Mouse (Mus musculus) stomach, postnatal 0 days (tissue): ENCODE results near the gene Hes6. TPM values are rescaled to one million over a fixed set of nuclear protein-coding genes. Genes with fewer than 3 reads are reported as not detected.
A peak's percentile ranks its signal among the peaks of the same experiment; 100 is the strongest.

Source experiments
- ATAC-seq: fragments of 200-750 bp; cut with Nextera tagmentation; 2 replicates; pipeline ENCODE4 v1.8.0; 2017; ENCODE audit not compliant: low FRiP score, low TSS enrichment
- DNase-seq: peaks from one replicate; pipeline ENCODE4 v3.0.0-alpha.2; 2016; ENCODE audit warnings: low spot score
- H3K27ac ChIP-seq: fragments of 300-500 bp; sonication (generic); replicated peaks from 2 replicates; pipeline ENCODE4 v1.5.1; 2014; ENCODE audit warnings: mild to moderate bottlenecking, control low read depth
- H3K27me3 ChIP-seq: fragments of 300-500 bp; sonication (generic); 2 replicates; pipeline ENCODE4 v1.6.1; 2014; ENCODE audit warnings: low read length; ENCODE audit not compliant: control insufficient read depth, insufficient read depth
- H3K36me3 ChIP-seq: fragments of 300-500 bp; sonication (generic); 2 replicates; pipeline ENCODE4 v1.6.1; 2014; ENCODE audit warnings: low read length, mixed read lengths; ENCODE audit not compliant: control insufficient read depth, insufficient read depth
- H3K4me1 ChIP-seq: fragments of 300-500 bp; sonication (generic); replicated peaks from 2 replicates; pipeline ENCODE4 v1.6.1; 2014; ENCODE audit warnings: antibody characterized with exemption; ENCODE audit not compliant: control insufficient read depth, insufficient read depth
- H3K4me2 ChIP-seq: fragments of 300-500 bp; sonication (generic); replicated peaks from 2 replicates; pipeline ENCODE4 v1.6.1; 2014; ENCODE audit warnings: low read depth, mild to moderate bottlenecking, control low read depth, moderate library complexity
- H3K4me3 ChIP-seq: fragments of 300-500 bp; sonication (generic); 2 replicates; pipeline ENCODE4 v1.5.1; 2014; ENCODE audit warnings: low read depth, low read length, control low read depth
- H3K9ac ChIP-seq: fragments of 300-500 bp; sonication (generic); 2 replicates; pipeline ENCODE4 v1.6.1; 2014; ENCODE audit warnings: mild to moderate bottlenecking, low read length, control low read depth, mixed read lengths
- H3K9me3 ChIP-seq: fragments of 300-500 bp; sonication (generic); 2 replicates; pipeline ENCODE4 v1.6.1; 2016; ENCODE audit warnings: low read length; ENCODE audit not compliant: control insufficient read depth
- CTCF ChIP-seq: IDR thresholded peaks from 2 replicates; pipeline ENCODE4 v1.5.1; 2016; ENCODE audit warnings: antibody characterized with exemption, low read depth, mild to moderate bottlenecking, moderate library complexity
- EP300 ChIP-seq: optimal IDR thresholded peaks from 2 replicates; pipeline ENCODE3; 2016; ENCODE audit warnings: antibody characterized with exemption
- WGBS: fragments of 180-500 bp; shearing (Covaris S2); extraction: QIAGEN DNeasy Blood & Tissue Kit; methylation state at CpG from one replicate; pipeline ENCODE4 v1.1.7; 2014; 5-methylcytosine and 5-hydroxymethylcytosine counted together
- polyA plus RNA-seq: library from polyadenylated mRNA; unstranded; fragments of >200 nt; fragmentation: Nextera tagmentation; extraction: Ambion mirVana; gene quantifications from 2 replicates; pipeline ENCODE4 v1.2.1, GENCODE M21; 2015

Gene Hes6
- polyA plus RNA-seq, 1 experiment from 2014 or later = 40.7 TPM

DNA sequence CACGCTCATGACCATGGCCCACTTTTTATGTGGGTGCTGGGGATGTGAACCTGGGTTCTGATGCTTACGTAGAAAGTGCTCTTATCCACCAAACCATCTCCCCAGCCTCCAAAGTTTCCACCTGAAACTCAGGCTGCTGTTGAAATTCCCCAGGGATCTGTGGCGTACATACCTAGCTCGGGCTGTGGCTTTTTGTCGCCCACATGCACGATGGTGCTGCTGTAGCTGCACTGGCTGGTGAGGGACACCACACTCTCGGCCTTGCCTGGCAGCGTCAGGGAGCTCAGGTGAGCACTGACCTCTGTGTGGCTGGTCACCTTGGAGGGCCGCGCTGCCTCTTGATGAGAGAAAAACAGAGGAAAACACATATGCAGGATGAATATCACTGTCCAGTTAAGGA, 15.4 kb upstream of the Hes6 start:
- Histone ChIP-seq H3K4me2 (no peak overlapping the region), H3K4me3 (no peak overlapping the region), H3K27ac (no peak overlapping the region), H3K4me1 (no peaks in the 10 kb centered on the region), H3K27me3 (no peaks in the 10 kb centered on the region), H3K9ac (no peak overlapping the region), H3K9me3 (no peaks in the 10 kb centered on the region), H3K36me3 (peaks cover 30% of the 10 kb centered on the region)
- TF ChIP-seq EP300 (no peak), CTCF (no peak)
- 92% methylated on average over 10 of the region's 10 CpGs for WGBS
- ATAC-seq (no peak), DNase-seq (no peak)

DNA sequence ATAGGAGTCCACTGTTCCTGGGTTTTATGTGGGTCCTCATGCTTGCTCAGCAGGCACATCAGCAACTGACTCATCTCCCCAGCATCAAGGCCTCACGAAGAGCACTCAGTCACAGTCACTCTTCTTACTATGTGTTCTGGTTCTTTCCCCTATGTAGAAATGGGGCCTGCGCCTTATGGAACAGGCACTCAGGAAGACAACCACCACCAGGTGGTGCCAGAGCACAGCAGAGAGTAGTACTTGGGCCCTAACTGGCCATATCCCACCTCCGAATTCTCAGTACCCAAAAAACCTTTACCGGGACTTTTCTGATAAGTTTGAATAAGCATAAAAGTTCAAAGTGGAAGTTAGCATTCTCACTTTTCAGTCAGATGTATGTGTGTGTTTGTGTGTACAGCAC, 14.8 kb upstream of the Hes6 start:
- peaks cover 35% of the 10 kb centered on the region for H3K36me3 ChIP-seq
- TF ChIP-seq EP300 = no peak
- TF ChIP-seq CTCF = peak; percentile 98
- H3K4me1 ChIP-seq = no peaks in the 10 kb centered on the region
- no peaks in the 10 kb centered on the region for H3K27me3 ChIP-seq
- H3K4me2 ChIP-seq = no peak overlapping the region
- H3K9me3 ChIP-seq = no peaks in the 10 kb centered on the region
- no peak overlapping the region for H3K4me3 ChIP-seq
- peak; percentile 86 for DNase-seq
- peak; percentile 77 for ATAC-seq
- no peak overlapping the region for H3K27ac ChIP-seq
- 13% methylated on average over 4 of the region's 4 CpGs for WGBS
- H3K9ac ChIP-seq = no peak overlapping the region

GRCm38 (mm10) chr1:91426397-91426796, 12.6 kb upstream of the Hes6 start:
- Histone ChIP-seq H3K9ac (no peak overlapping the region), H3K9me3 (no peaks in the 10 kb centered on the region), H3K27me3 (no peaks in the 10 kb centered on the region), H3K4me1 (no peaks in the 10 kb centered on the region), H3K27ac (no peak overlapping the region), H3K4me2 (no peak overlapping the region), H3K4me3 (no peak overlapping the region), H3K36me3 (peaks cover 26% of the 10 kb centered on the region)
- WGBS = 72% methylated on average over 9 of the region's 9 CpGs
- ATAC-seq (no peak), DNase-seq (no peak)
- no peak for TF ChIP-seq CTCF
- TF ChIP-seq EP300 = no peak

GRCm38 (mm10) chr1:91420601-91421065, 6.8 kb upstream of the Hes6 start:
- 89% methylated on average over 8 of the region's 8 CpGs for WGBS
- Histone ChIP-seq H3K9me3 (no peaks in the 10 kb centered on the region), H3K27ac (no peak overlapping the region), H3K4me2 (no peak overlapping the region), H3K4me1 (no peaks in the 10 kb centered on the region), H3K4me3 (no peak overlapping the region), H3K36me3 (peaks cover 23% of the 10 kb centered on the region), H3K27me3 (no peaks in the 10 kb centered on the region), H3K9ac (no peak overlapping the region)
- TF ChIP-seq CTCF (no peak), EP300 (no peak)
- ATAC-seq (no peak), DNase-seq (no peak)

DNA sequence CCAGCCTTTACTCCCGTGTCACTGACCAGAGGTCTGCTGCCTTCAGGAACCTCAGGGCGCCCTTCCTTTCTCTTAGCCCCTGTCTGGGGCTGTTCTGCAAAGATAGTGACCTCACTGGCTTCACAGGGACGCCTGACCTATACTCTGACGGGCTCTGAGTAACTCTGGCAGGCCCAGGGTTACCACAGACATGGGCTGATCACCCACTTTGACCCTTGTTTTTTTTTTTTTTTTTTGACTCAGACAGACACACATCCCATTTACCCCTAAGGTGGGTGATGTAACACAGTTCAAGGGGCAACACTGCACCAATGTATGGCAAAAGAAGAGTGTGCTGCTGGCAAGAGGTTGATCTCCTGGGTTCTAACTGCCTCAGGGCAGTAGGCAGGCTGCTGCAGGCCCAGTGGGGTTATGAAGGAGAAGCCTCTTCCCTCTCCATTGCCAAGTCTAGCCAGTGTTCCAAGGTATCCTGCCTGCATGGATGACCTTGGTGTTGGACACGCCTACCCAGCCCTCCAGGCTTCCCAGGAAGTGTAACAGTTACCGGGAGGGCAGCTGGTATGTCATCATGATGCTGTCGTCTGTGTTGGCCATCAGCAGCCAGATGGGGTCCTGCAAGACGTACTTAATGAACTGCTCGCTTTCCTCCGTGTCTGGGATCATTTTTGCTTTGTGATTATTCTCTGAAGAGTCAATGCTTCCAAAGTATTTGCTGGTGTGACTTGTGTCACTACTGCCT, 6.2 kb upstream of the Hes6 start:
- Histone ChIP-seq H3K4me3 (no peak overlapping the region), H3K4me2 (no peak overlapping the region), H3K9ac (no peak overlapping the region), H3K4me1 (0 out of 2 replicates have a peak, but pooled peaks cover 2% of the 10 kb centered on the region), H3K36me3 (peaks cover 21% of the 10 kb centered on the region), H3K27ac (no peak overlapping the region), H3K9me3 (no peaks in the 10 kb centered on the region), H3K27me3 (no peaks in the 10 kb centered on the region)
- ATAC-seq = peak; percentile 40; the same call in 1 of the 2 replicates
- TF ChIP-seq CTCF (no peak), EP300 (no peak)
- DNase-seq = no peak
- 70% methylated on average over 10 of the region's 10 CpGs for WGBS

GRCm38 (mm10) chr1:91417991-91418390, 4.2 kb upstream of the Hes6 start:
- ATAC-seq (no peak), DNase-seq (no peak)
- 60% methylated on average over 1 of the region's 1 CpGs for WGBS
- H3K9ac ChIP-seq = no peak overlapping the region
- no peak overlapping the region for H3K4me2 ChIP-seq
- H3K4me3 ChIP-seq = no peak overlapping the region
- no peaks in the 10 kb centered on the region for H3K9me3 ChIP-seq
- peaks cover 6% of the 10 kb centered on the region; the same call in 1 of the 2 replicates for H3K4me1 ChIP-seq
- H3K27me3 ChIP-seq = no peaks in the 10 kb centered on the region
- H3K36me3 ChIP-seq = peaks cover 10% of the 10 kb centered on the region
- TF ChIP-seq EP300 = no peak
- TF ChIP-seq CTCF = no peak
- no peak overlapping the region for H3K27ac ChIP-seq
